Mouse (Mus musculus) layer of hippocampus, postnatal 25 days (tissue): ENCODE measurements around the gene Areg. TPM values are rescaled to one million over a fixed set of nuclear protein-coding genes. Genes with fewer than 3 reads are reported as not detected.

Source experiments
- DNase-seq, 2 experiments: peaks; one replicate each; pipeline ENCODE4 v3.0.0; 2022; ENCODE audit warnings: mixed read lengths in 2 of 2, low spot score in 1 of 2; ENCODE audit errors: extremely low spot score in 1 of 2
- total RNA-seq, 2 experiments: library from RNA; stranded (reverse); gene quantifications; 2 replicates each; pipeline ENCODE4 v1.2.3; 2021

Areg gene
- under 1 TPM in 1 of 2 experiments, not detected in 1; 0.22 TPM for total RNA-seq

DNA sequence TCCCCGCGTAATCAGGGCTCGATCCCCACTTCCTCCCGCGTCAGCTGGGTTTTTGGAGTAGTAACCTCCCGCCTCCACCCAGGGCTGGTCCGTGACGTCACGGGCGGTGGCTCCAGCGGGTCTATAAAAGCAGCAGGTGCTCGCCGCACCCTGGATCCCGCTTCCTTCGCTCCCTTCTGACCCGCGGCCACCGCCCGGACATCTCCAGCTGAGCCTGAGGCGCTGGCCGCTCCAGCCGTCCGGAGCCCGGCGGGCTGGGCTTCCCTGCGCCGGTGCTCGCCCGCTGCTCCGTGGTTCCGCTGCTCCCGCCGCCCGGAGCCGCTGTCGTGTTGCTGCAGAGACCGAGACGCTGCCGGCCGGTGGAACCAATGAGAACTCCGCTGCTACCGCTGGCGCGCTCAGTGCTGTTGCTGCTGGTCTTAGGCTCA, at the start of gene Areg:
Areg (plus strand) TSS at position 154 of the 428 bp plus-strand sequence.
- DNase-seq, result peak; percentile 11 to 30

DNA sequence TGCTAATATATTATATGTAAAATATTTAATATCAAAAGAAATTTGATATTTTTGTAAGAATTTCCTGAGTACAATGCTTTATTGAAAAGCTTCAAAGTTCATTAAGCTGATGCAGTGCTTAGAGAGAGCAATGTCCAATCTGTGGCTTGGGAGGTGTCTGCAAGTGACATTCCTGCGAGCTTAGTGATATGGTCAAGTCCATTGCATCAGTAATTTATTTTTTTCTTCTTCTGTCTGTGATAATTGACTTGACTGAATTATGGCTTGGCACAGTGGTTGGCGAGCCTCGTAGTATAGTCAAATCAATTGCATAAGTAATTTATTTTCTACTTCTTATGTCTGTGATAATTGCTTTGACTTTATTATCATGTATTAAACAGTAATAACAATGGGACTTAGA, 49.1 kb upstream of the Areg start:
- DNase-seq, result no peak

DNA sequence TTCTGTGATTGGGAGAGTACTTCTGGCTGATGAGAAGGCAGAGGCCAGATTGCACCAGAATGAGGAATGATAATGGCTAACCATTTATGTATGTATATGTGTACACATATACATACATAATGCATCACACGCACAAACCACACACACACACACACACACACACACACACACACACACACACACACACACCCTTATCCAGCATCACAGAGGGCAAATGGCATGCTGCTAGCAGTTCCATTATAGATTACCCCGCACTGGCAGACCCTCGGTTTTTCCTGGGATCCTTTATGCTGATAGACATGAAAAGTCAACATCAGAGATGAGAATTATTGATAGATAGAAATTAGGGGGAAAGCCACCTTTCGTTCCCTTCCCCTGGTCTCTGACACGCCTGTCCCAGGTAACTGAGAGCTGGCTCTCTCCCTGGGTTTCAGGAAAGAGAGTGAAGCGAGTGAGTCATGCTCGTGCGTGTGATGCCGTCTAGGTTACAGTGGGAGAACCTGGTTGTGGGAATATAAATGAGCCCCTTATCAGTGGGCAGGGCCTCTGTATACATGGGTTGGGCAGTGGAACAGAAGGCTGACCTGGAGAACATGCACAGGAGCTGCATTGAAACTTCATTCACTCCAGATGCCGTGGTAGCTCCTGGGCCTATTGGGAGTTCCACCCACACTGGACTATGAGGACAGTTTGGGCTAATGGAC, 41.3 kb upstream of the Areg start:
- no peak for DNase-seq

DNA sequence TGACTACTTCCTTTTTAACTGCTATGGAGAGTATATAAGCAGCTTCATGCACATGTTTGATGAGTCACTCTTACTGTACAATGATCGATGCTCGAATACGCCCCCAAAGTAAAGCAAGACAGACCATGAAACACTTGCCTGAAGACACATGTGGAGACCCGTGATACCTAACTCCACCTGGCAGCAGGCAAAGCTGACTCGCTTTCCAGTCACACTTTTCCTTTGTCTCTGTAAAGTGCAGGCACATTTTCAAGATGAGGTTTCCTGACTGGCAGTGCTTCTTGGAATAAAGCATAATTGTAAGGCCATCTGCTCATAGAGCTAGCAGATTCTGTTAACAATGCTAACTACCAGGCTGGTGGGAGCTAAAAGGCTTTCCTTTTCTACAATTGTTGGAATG, 37.7 kb upstream of the Areg start:
- peak in 1 of 2 experiments; percentile 4 for DNase-seq

DNA sequence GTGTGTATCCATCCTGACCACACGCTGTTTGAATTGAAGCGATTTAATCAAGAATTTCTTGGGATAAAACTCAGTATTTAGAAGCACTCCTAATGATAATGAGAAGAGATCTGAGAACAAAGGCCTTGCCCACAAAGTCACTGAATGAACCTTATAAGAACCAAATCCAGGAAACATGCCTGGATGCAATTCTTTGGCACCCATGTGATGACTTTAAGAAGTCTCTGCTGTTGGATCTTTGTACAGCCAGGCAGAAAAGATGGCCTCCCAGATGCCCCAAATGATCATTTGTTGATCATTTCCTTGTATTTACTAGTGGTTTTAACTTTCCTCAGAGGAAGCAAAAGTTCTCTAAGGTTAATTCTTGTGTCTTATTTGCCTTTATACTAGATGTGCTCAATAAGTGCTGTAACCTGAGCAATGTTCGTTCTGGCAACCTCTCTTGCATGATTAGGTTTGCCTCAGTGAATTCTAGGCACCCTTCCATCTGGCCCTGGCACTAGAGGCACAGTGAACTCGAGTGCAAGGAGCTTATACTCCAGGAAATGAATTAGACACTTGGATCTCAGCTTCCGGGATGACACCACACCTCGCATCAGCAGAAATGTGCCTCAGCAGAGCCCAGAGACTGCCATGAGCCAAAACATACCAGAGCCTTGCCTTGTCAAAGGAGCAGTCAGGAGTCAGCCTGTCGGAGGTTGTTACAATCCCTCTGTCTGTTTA, 35.3 kb upstream of the Areg start:
- peak in 1 of 2 experiments; percentile 7 for DNase-seq

DNA sequence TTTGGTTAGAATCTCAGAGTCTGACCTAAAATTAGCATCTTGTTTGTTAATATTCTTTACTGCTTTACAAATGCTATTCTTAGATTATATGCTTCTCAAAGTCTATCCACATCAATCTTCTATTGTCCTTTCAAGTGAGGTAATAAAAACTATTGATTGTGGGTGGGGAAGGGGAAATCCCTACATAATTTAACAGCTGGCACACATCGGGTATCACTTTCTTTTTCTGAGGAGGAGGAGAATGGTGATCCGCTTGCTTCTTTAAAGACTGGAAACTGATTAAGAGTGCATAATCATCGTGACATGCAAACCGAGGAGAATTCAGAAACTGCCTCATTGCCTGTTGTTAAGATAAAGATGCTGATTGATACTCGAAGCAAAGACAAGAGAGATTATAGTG, 33.2 kb upstream of the Areg start:
- no peak for DNase-seq

DNA sequence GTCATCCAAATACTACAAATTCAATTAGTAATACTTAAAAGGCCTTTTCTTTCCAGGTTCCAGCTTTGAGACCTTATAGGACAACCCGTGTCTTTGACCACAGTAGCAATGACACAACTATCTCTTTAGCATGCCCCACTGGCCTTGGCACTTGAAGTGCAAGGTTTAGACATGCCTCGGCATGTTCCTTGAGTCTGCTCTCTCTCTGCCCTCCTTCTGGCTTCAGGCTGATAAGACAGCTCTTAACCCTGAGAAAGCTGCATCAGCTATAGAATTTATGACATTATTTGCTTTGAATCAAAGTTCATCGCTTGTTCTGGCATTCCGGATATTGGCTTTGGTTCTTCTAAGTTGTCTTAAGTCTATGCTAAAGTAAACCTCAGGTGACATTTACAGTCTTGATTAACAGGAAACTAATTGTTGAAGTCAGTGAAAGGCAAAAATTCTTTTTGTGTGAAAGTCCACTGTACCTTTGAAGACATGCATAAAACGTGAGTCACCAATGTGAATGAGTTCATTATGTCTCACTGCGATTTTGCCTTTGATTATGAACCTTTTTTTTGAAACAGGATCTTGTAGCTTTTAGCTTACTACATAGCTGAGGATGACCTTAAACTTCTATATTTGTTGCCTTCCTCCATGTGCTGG, 29.3 kb upstream of the Areg start:
- no peak for DNase-seq

DNA sequence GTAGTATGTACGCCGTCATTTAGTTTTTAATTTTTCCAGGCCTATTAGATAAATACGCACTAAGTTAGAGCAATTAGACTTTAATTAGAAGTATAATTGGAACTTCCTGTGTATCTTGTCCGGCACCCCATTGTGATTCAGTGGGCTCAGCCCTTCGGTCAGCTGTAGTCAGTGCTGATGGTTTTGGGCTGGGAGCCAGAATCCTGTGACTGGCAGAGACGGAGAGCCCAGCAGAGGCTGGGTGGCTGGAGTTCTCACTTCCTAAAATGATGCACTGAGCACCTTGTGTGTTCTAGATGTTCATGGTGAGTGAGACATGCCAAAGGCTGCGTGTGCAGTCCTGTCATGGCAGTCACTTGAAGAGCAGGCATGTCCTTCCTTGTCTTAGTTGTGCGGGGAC, 28.4 kb upstream of the Areg start:
- DNase-seq, result no peak

DNA sequence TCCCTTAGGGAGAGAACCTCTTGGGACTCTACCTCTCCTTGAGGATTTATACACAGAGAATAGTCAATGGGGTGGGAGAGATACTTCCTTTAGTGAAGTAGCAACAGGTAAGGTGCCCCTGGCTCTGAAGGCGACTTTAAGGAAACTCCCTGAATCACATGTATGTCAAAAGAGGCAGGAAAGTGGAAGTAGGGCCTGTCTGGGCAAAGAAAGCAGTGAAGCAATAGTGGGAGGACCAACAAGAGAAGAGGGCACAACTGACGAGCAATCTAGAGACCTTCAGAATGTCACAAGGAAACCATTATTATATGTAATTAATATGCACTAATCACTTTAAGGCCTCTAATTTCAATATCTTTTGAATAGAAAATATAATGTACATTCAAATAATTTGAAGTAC, 25.4 kb upstream of the Areg start:
- DNase-seq, result no peak

DNA sequence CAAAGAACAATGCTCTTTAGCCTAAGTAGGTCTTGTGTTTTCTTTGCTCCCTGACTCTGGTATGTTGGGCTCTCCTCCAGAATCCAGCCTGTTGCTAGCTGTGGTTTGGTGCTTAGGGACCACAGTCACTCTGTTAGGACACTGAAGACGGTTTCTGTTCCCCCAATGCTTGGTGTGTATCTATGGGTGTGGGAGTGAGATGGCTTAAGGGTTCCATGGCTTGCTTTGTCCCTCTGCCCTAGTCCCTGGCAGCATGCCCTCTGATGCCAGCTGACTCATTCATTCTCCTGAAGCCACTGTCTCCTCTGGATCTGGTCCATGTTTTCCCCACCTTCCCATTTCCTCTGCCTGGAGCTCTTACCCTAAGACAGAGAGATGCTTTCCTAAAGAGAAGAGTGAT, 24.8 kb upstream of the Areg start:
- DNase-seq, result no peak

DNA sequence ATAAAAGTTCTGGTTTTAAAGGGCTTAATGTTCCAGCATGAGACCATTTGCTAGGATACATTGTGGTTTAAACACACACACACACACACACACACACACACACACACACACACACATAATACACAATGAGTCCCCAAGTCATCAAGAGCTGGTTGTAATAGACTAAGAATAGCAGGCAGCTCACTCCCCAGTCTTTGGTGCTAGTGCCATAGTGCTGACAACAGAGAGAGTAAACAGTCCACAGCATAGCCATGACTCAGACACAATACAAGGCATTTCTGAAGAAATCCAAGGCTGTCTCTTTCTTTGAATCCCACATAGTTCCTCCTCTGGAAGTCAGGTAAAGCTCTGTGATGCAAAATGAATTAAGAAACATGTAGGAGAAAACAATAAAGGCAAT, 20.8 kb upstream of the Areg start:
- no peak for DNase-seq

DNA sequence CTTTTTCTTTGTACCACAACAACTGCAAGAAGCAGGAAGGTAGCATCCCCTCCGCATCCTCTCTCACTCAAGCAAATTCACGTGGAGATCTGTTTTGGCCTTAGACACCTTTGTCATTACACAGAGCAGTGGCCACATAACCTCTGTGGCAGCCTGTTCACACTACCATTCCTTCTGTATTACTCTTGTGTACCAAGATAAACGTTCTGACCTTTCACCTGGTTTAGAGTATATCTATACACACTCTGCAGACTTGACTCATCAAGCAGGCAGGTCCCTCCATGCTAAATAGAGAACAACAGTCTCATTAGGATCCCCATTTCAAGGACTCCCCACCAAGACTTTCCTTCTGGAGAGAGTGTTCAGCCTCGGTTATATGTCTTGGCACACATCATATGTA, 16.0 kb upstream of the Areg start:
- DNase-seq, result no peak

DNA sequence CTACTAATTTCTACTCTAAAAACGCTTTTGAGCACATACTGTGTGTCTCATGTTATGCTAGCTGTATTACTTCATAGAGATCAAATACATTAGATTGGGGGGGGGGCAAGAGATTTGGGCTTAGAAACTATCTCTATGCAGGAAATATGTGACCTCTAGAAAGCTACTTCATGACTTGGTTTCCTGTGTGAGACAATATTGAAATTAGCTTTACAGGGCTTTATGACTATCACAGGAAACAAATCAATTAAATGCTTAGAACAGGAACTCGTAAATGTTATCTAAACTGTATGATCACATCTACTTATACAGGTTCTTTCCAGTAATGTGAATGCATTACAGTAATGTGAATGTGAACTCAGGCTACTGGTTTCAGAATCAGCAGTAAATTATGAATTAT, 15.3 kb upstream of the Areg start:
- DNase-seq, result no peak

DNA sequence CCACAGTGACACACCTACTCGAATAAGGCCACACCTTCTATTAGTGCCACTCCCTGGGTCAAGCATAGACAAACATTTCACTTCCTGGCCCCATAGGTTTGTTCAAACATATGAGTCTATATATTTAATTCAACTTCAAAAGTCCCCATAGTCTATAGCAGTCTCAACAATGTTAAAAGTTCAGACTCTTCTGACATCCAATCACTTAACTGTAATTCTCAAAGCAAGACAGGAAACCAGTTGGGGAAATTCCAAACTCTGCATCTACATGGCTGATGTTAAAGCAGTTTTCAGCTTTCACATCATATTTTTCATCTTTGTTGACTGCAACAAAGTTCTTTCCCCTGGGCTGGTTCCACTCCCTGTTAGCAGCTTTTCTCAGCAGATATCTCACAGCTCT, 12.8 kb upstream of the Areg start:
- no peak for DNase-seq

DNA sequence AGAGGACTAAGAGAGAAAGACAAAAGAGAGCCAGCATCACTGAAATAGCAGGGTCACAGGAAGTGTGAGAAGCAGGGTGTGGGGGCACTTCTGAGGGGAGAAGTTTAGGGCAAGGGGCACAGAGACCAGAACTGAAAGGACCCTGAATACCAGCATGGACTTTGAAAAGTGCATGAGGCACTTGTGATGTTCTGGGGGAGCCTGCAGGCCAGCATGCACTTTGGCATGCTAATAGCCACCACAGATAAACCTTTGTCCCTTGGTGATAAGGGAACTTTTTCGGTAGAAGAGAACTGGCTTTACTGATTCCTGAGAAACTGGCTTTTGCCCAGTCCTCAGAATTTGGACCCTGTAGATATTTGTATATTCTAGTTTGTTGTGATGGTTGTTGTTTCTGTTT, 4.4 kb upstream of the Areg start:
- no peak for DNase-seq

DNA sequence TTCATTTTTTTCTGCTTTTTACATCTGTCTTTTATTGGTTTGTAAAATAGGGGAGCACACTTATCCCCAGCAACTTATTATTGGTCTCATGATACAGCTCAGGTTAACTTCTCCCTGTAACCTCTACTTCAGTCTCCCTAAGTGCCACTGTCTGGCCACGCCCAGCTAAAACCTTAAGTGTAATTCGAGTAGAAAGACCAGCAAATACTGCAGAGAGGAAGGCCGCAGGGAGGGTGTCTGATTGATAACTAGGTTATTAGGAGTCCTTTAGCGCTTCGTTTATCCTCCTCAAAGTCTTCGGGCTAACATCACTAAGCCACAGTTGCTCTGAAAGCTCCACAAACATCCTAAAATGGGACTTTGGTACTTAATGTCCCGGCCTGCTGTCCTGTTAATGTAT, 429 bp upstream of the Areg start:
- DNase-seq, result no peak

DNA sequence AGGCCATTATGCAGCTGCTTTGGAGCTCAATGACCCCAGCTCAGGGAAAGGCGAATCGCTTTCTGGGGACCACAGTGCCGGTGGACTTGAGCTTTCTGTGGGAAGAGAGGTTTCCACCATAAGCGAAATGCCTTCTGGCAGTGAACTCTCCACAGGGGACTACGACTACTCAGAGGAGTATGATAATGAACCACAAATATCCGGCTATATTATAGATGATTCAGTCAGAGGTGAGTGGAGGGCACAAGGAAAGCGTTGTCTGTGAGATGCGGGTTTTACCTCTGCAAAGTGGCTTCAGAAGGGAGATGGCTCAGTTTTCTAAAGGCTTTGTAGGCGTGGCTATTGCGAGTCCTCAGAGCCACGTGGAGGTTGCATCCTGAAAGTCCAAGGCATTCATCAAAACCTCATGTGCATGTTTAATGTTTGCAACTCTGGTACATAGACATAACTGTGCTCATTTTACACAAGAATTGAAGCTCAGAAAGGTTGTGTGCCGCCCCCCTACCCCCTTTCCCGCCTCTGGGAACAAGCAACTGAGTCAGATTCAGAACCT, 1.6 kb downstream of the Areg start:
- DNase-seq, result no peak

DNA sequence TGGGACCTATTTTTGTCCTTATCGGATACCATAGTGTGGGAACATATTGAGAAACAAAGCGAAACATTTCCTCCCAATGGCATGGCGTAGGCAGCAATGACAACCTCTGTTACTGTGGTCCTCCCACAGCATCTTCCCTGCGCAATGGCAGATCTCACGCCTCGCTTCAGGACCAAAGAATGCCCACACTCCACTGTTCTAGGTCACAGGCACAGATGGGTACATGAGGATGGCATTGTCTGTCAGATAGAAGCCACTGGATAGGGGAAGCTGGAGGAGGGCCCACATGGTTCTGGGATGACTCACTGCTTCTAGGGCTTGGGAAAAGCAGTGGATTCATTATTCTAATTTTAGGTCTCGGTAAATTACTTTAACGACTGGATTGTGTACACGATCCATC, 5.6 kb downstream of the Areg start:
- no peak for DNase-seq

DNA sequence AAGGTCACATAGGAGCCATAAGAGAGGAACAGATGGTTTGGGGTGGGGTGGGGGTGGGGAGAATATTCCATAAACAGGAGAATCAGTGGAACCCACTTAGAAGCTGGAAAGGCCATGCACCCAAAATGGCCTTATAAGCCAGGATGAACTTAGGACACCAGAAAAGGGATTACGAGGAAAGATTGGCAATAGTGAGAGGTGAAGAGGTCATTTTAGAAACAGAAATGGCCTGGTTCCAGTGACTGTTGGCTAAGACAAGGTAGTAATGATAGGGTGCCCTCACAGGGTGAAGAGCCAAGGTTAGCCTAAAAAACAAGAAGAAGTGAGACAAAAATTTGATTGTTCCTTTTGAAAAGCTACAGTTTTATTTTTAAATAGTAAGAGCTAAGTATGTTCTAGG, 7.6 kb downstream of the Areg start:
- no peak for DNase-seq

DNA sequence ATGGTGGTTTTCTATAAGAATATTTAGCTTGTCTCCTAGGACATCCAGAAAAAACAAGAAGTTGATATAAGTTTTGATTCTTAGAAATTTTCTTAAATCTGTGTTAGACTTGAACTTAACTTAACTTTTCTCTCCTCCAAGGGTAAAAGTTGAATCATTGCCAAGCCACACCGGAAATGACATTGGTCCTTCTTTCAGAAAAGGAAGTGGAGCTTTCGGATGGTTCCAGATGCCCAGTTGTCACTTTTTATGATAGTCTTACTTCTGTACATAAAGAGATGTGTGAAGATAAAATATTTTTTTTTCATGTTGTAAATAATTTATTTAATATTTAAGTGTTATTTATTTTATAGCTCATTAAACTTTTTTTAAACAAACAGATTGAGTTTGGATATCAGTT, 8.7 kb downstream of the Areg start:
- DNase-seq, result no peak

DNA sequence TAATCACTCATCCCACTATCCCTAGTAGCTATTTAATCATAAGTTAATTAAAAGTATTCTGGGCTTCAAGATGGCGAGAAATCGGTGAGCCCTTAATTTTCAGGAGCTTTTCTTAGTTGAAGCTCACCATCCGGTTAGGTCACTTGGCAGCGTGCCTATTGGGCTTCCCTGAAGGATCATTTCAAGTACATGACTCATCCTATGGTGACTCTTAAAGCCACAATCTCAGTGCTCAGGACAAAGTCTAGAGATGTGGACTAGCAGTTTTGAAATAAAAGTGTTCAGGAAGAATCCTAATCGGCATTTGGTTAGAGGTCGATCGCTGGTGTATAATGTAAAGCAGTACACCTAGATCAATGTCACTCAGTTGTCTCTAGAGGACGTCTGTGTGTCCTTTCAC, 17.3 kb downstream of the Areg start:
- no peak for DNase-seq
